Comparison of ENCODE assay signal across 11 mouse cellular contexts in the genomic region with DNA sequence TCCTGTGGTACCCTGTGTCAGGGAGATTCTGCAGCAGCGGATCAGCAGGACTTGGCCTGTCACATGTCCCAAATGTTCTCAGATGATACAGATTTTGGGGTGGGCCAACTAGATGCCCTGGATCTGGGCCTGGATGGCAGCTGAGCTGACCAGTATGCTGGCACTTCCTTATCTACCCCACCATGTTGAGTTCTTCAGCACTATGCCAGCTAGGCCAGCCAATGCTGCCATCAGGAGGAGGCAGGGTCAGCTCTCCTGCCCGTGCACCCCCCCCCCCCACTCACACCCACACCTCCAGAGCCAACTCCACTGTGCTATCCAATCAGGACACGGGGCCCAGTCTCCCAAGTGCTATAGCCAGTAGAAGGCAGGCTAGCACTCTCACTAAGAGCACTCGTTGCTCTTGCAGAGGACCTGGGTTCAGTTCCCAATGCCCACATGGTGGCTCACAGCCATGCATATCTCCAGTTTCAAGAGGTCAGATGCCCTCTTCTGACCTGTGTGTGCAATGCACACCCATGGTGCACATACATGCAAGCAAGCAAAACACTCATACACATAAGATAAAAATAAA. TPM values are rescaled to one million over a fixed set of nuclear protein-coding genes. Genes with fewer than 3 reads are reported as not detected.
DNase-seq lines count a peak whose midpoint lies in the region; ATAC-seq lines count a peak whose summit lies in the region.
"Had no signal": no experiment of that assay in that cellular context is flagged by ENCODE, and none has a peak within 500 bp of the region (broad histone marks: within the 10 kb centered on the region; RNA-seq: fewer than 3 reads in every experiment).

No protein-coding gene starts in this region.

- ATAC-seq in erythroblast, adult 5-6 weeks (replicated peaks; ENCODE audit: low FRiP score, poor library complexity, severe bottlenecking): peak; percentile 67

- intact Hi-C loops in heart, postnatal 14 days (cut with DNase I): no loop called here
- intact Hi-C loops in heart, postnatal 36 days (cut with DNase I): no loop called here
- intact Hi-C loops in left cerebral cortex, postnatal 14 days (cut with DNase I): loop anchor here (5.0 kb wide), 1 partner anchor 87 kb away; no protein-coding TSS in a partner anchor

- peak; percentile 27 to 53 for DNase-seq in heart, postnatal 14 days
- DNase-seq in heart, postnatal 36 days: no peak
- peak; percentile 34 for DNase-seq in 3T3-L1 (ENCODE audit: low read depth, low spot score)
- DNase-seq in adipocyte (ENCODE audit: low spot score): peak; percentile 48
- no peak for DNase-seq in kidney, postnatal 36 days
- DNase-seq in left cerebral cortex, postnatal 14 days (ENCODE audit: low spot score in 2 of 2): no peak
- DNase-seq in retina, embryonic 14.5 days (ENCODE audit: low spot score): no peak
- DNase-seq: adrenal gland, postnatal 25 days; kidney, adult 9 months; right cerebral cortex, postnatal 4 days had no signal

RNA-seq across cellular contexts. Expression of a gene that starts 7.2 kb away (rescaled TPM):
- 10 to 100 TPM; 32.4 to 35.0 TPM for total RNA-seq in heart, postnatal 14 days (2021)
- total RNA-seq in heart, postnatal 36 days (2021): 10 to 100 TPM; 29.6 to 35.3 TPM
- total RNA-seq in erythroblast, adult 5-6 weeks (2015; ENCODE audit: low replicate concordance): 3.3 and 7.3 TPM in 2 replicates
- total RNA-seq in erythroblast, adult 5-6 weeks (2017; ENCODE audit: low replicate concordance): 8.4 and 11.0 TPM in 2 replicates
- 10 to 100 TPM; 37.2 to 44.3 TPM for total RNA-seq in left cerebral cortex, postnatal 14 days (2021)

RNA-seq across cellular contexts. Expression of a gene that starts 16.7 kb away (rescaled TPM):
- 10 to 100 TPM in 1 of 2 experiments, 1 to 10 TPM in 1; 10.0 to 11.5 TPM for total RNA-seq in heart, postnatal 14 days (2021)
- total RNA-seq in heart, postnatal 36 days (2021): 1 to 10 TPM; 6.4 to 7.2 TPM
- 0.38 and 1.5 TPM in 2 replicates for total RNA-seq in erythroblast, adult 5-6 weeks (2015; ENCODE audit: low replicate concordance)
- 0.60 and 0.98 TPM in 2 replicates for total RNA-seq in erythroblast, adult 5-6 weeks (2017; ENCODE audit: low replicate concordance)
- total RNA-seq in left cerebral cortex, postnatal 14 days (2021): 1 to 10 TPM; 2.2 to 3.1 TPM

Comparison
In these comparisons a context has a peak if more than half of its experiments do, and no peak if none do; other contexts are left out.
1. DNase-seq: peak in heart, postnatal 14 days (2 of 2), 3T3-L1 (single experiment) and adipocyte (single experiment); none in heart, postnatal 36 days (0 of 2), kidney, postnatal 36 days (0 of 2), left cerebral cortex, postnatal 14 days (0 of 2) and retina, embryonic 14.5 days (single experiment).